Mouse (Mus musculus) lung, embryonic 14.5 days (tissue): Measurements from ENCODE around the gene Kidins220. TPM values are rescaled to one million over a fixed set of nuclear protein-coding genes. Genes with fewer than 3 reads are reported as not detected.

Experiments used
- ATAC-seq: fragments of 200-750 bp; cut with Nextera tagmentation; 2 replicates; pipeline ENCODE4 v1.8.0; 2017; ENCODE audit warnings: mild to moderate bottlenecking, moderate TSS enrichment, moderate library complexity; ENCODE audit not compliant: insufficient read depth
- DNase-seq: peaks from one replicate; pipeline ENCODE4 v3.0.0-alpha.2; 2015
- H3K27ac ChIP-seq: fragments of 300-500 bp; sonication (generic); 2 replicates; pipeline ENCODE4 v1.5.1; 2014; ENCODE audit warnings: low read depth, mild to moderate bottlenecking, moderate library complexity
- H3K27me3 ChIP-seq: fragments of 300-500 bp; sonication (generic); 2 replicates; pipeline ENCODE4 v1.6.1; 2014; ENCODE audit warnings: low read length, control low read depth; ENCODE audit not compliant: insufficient read depth
- H3K36me3 ChIP-seq: fragments of 300-500 bp; sonication (generic); 2 replicates; pipeline ENCODE4 v1.6.1; 2014; ENCODE audit warnings: control low read depth; ENCODE audit not compliant: insufficient read depth
- H3K4me1 ChIP-seq: fragments of 300-500 bp; sonication (generic); 2 replicates; pipeline ENCODE4 v1.6.1; 2014; ENCODE audit warnings: antibody characterized with exemption, control low read depth; ENCODE audit not compliant: insufficient read depth
- H3K4me2 ChIP-seq: fragments of 300-500 bp; sonication (generic); 2 replicates; pipeline ENCODE4 v1.6.1; 2014; ENCODE audit warnings: mild to moderate bottlenecking
- H3K4me3 ChIP-seq: fragments of 300-500 bp; sonication (generic); 2 replicates; pipeline ENCODE4 v1.5.1; 2014; ENCODE audit warnings: low read depth, low read length
- H3K9ac ChIP-seq: fragments of 300-500 bp; sonication (generic); 2 replicates; pipeline ENCODE4 v1.6.1; 2014
- H3K9me3 ChIP-seq: fragments of 300-500 bp; sonication (generic); 2 replicates; pipeline ENCODE4 v1.6.1; 2016; ENCODE audit warnings: low read depth, low read length, control low read depth
- CTCF ChIP-seq: IDR thresholded peaks from 2 replicates; pipeline ENCODE4 v1.5.1; 2016; ENCODE audit warnings: antibody characterized with exemption, low read depth
- WGBS: fragments of 180-500 bp; shearing (Covaris S2); extraction: QIAGEN DNeasy Blood & Tissue Kit; methylation state at CpG from one replicate; pipeline ENCODE4 v1.1.7; 2014; 5-methylcytosine and 5-hydroxymethylcytosine counted together
- polyA plus RNA-seq: library from polyadenylated mRNA; unstranded; fragments of >200 nt; fragmentation: Nextera tagmentation; extraction: Ambion mirVana; gene quantifications from 2 replicates; pipeline ENCODE4 v1.2.1, GENCODE M21; 2014

Gene Kidins220
- polyA plus RNA-seq, 1 experiment from 2014 or later: 25.7 TPM

DNA sequence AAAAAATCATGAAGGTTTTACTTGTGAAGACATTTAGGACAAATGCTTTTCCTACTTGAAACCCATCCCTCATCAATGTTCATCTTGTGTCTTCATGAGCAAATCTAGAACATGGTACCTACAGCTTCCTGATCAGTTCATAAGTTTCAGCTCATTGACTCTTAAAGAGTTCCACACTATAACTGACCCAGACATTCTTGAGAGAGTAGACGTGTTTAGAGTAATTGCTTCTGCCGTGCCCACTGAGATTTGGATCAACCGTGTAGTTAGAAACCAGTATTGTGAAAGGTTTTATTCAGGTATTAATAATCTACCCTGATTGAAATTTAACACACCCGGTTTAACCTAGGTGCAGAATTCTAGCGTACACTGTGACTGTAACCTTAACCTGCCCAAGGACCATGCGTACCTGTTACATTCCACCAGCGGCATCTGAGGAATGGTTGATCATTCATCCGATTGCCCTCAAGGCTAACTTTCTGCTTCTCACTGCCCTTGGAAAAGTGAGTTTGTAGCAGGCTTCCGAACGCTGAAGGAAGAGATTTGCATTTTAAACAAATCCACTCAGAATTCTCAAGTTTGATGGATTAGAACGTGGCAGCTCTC lies 12.3 kb upstream of the Kidins220 start:
- no peaks in the 10 kb centered on the region for H3K4me1 ChIP-seq
- 79% methylated on average over 11 of the region's 11 CpGs for WGBS
- no peak overlapping the region for H3K9ac ChIP-seq
- H3K4me3 ChIP-seq: no peak overlapping the region
- no peak for ATAC-seq
- H3K4me2 ChIP-seq: no peak overlapping the region
- H3K9me3 ChIP-seq: no peaks in the 10 kb centered on the region
- TF ChIP-seq CTCF: no peak
- DNase-seq: no peak
- peaks cover 15% of the 10 kb centered on the region for H3K36me3 ChIP-seq
- H3K27me3 ChIP-seq: no peaks in the 10 kb centered on the region
- no peak overlapping the region for H3K27ac ChIP-seq

DNA sequence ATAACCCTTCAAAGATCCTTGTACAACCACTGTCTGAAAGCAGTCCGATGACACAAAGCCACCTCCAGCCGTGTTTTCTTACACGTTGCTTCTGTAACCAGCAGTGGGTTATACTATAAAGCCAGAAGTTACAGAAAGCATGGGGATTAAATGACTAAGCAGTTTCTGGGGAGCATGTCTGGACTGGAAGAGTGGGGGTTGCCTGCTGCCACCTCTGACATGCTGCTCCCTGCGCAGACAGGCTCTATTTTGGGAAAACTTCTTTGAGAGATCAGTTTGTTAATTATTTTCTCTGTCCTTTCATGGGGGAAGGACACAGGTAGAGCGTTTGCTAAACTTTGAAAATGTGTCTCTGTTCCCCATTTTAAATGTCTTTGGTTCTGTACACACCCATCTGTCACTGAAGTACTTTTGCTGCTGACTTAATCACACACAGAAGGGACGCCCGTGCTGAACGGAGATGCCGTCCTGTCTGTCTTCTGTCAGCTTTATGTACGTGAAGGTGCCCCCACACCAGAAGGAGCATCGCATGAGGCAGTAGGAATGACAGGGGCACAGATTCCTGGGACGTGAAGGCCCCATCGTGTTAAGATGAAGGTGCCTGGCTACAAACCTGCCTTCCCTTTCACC lies 11.2 kb upstream of the Kidins220 start:
- no peak for ATAC-seq
- no peak overlapping the region for H3K9ac ChIP-seq
- H3K27ac ChIP-seq: no peak overlapping the region
- no peak overlapping the region for H3K4me2 ChIP-seq
- no peaks in the 10 kb centered on the region for H3K27me3 ChIP-seq
- peaks cover 12% of the 10 kb centered on the region for H3K36me3 ChIP-seq
- no peaks in the 10 kb centered on the region for H3K4me1 ChIP-seq
- TF ChIP-seq CTCF: no peak
- H3K9me3 ChIP-seq: no peaks in the 10 kb centered on the region
- WGBS: 47% methylated on average over 13 of the region's 13 CpGs
- H3K4me3 ChIP-seq: no peak overlapping the region
- no peak for DNase-seq

DNA sequence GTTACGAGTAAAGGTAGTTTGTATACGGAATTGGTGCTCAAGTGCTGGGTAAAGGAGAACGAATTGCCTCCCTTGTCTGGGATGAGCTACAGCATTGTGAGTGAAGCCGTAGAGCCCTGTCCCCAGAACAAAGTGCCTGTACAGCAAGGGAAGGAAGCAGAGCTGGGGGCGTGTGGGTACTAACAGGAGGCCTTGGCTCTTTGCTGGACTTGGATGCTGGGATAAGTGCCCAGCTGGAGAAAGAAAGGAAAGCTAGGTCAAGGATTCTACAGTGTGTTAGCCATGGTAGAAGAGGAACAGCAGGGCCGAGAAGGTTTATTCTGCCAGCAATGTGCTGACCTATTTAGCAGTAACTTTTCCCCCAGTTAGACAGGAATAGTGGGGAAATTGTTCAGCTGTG lies 9.3 kb upstream of the Kidins220 start:
- Histone ChIP-seq H3K9ac (no peak overlapping the region), H3K36me3 (peaks cover 4% of the 10 kb centered on the region; the same call in 1 of the 2 replicates), H3K9me3 (no peaks in the 10 kb centered on the region), H3K27ac (no peak overlapping the region), H3K4me3 (no peak overlapping the region), H3K4me1 (no peaks in the 10 kb centered on the region), H3K4me2 (no peak overlapping the region), H3K27me3 (no peaks in the 10 kb centered on the region)
- WGBS: 82% methylated on average over 6 of the region's 6 CpGs
- no peak for TF ChIP-seq CTCF
- ATAC-seq (no peak), DNase-seq (no peak)

DNA sequence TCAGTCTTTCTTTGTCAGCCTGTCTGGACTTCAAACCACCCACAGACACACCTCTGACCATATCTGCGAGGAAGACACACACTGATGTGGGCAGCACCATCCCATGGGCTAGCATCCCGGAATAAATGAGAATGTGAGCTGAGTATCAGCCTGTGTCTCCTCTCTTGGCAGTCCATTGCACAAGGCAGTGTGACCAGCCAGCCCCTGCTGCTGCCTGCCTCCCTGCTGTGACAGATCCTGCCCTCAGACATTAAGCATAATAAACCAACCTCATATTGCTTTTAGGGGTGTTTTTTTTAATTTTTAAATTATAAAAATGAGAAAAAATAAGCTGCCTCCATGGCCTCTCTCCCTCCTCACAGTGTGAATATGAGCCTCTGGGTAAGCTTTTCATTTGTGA lies 8.7 kb upstream of the Kidins220 start:
- TF ChIP-seq CTCF: no peak
- WGBS: 86% methylated on average over 2 of the region's 2 CpGs

DNA sequence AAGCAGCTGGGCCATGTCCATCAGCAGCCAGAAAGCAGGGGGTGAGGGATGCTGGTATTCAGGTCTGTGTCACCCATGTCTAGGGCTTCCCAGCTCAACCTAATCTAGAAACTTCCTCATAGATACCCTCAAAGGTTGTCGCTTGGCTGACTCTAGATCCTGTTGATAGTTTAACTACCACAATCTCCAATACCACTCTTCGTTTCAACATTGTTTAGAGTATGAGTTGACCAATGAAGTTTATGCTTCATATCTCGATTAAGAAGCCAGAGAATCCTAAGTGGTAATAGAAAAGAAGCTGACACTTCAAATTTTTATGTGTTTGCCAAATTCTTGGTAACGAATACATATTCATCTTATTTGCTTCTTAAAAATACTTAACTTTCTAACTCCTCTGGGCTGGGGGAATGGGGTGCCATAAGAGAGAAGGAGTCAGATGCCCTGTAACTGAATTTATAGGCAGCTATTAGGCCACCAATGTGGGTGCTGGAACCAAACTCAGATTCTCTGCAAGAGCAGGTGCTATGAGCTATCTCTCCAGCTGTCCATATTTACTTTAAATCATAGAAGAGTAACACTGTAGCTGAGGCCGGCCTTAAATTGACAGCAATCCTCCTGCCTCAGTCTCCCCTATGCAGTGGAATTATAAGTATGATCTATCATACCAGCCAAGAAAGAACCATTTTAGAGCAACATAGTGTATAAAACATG lies 3.1 kb upstream of the Kidins220 start:
- WGBS: 74% methylated on average over 5 of the region's 5 CpGs
- H3K27ac ChIP-seq: no peak overlapping the region
- ATAC-seq (no peak), DNase-seq (no peak)
- 0 out of 2 replicates have a peak, but pooled peaks cover 6% of the 10 kb centered on the region for H3K4me1 ChIP-seq
- H3K4me3 ChIP-seq: no peak overlapping the region
- no peak overlapping the region for H3K4me2 ChIP-seq
- H3K36me3 ChIP-seq: no peaks in the 10 kb centered on the region
- no peak overlapping the region for H3K9ac ChIP-seq
- no peaks in the 10 kb centered on the region for H3K9me3 ChIP-seq
- TF ChIP-seq CTCF: no peak
- no peaks in the 10 kb centered on the region for H3K27me3 ChIP-seq

More for the DNA sequence above, 8.7 kb upstream of the Kidins220 start:
- H3K4me1 ChIP-seq: no peaks in the 10 kb centered on the region
- no peak overlapping the region for H3K27ac ChIP-seq
- ATAC-seq (no peak), DNase-seq (no peak)
- no peaks in the 10 kb centered on the region for H3K27me3 ChIP-seq
- H3K9me3 ChIP-seq: no peaks in the 10 kb centered on the region
- H3K4me2 ChIP-seq: no peak overlapping the region
- no peak overlapping the region for H3K4me3 ChIP-seq
- H3K36me3 ChIP-seq: peaks cover under 1% of the 10 kb centered on the region; the same call in 1 of the 2 replicates
- H3K9ac ChIP-seq: no peak overlapping the region

DNA sequence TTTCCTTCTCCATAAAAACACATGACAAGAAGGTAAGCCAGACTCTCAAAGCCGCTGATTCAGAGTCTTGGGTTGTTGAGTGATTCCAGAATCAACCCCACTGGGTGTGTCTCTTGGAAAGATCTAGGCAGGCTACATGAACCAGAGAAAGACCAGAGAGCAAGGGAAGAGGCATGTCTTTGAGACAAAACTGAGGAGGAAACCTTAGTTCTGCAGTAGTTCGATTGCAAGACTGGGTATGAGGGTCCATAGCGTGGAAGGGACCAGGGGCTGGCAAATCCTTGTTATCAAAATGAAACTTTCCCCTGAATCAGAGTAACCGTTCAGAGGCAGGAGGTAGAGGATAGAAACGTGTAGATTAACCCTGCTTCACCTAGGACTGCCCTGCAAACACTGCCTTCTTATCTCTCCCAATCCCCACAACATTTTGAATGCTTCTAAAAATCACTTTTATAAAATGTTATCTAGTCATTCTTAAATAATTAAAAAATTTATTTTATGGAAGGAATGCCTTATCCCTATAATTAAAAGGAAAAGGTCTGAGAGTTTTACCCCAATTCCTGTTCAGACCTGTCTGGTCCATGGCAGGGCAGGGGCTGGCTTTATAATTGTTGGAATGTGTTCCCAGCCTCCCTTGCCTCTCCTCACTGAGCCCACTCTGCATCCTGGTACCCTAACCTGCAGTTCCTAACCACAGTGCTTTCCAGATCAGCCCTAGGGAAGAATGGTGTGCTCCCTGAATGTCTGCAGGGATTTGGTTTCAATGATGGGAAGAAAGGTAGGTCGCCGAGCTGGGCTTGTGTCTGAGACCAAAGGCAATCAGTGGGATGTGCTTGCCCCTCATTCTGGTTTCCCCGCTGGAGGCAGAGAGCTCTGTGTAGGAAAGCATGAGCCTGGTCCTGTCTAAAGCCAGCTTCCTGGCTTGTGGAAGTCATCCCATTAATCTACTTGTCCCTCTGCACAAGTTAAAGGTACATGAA lies 2.1 kb upstream of the Kidins220 start:
- TF ChIP-seq CTCF: no peak
- ATAC-seq: no peak

More for the DNA sequence above, 2.1 kb upstream of the Kidins220 start:
- H3K4me3 ChIP-seq: no peak overlapping the region
- DNase-seq: no peak
- WGBS: 62% methylated on average over 8 of the region's 8 CpGs
- H3K4me2 ChIP-seq: no peak overlapping the region
- H3K36me3 ChIP-seq: no peaks in the 10 kb centered on the region
- H3K4me1 ChIP-seq: 0 out of 2 replicates have a peak, but pooled peaks cover 6% of the 10 kb centered on the region
- H3K9ac ChIP-seq: no peak overlapping the region
- no peaks in the 10 kb centered on the region for H3K27me3 ChIP-seq
- H3K27ac ChIP-seq: no peak overlapping the region
- no peaks in the 10 kb centered on the region for H3K9me3 ChIP-seq
